8 mouse cellular contexts compared by ENCODE assay signal in genomic region chr3:144242025-144242673, GRCm38 (mm10). TPM values are rescaled to one million over a fixed set of nuclear protein-coding genes. Genes with fewer than 3 reads are reported as not detected.
DNase-seq lines count a peak whose midpoint lies in the region; ATAC-seq and TF ChIP-seq lines count a peak whose summit lies in the region.

No protein-coding gene starts in this region.

- CTCF ChIA-PET in Patski (lab: Charles Lee): interaction anchor here (0.9 to 1.7 kb wide), 4 partner anchors 9 to 34 kb away, joined by 3 to 8 read pairs (median 5); no protein-coding TSS in a partner anchor

- POLR2A ChIA-PET in Patski (lab: Charles Lee): no interaction called here

- no peaks in the 10 kb centered on the region for H3K36me3 ChIP-seq in forebrain, embryonic 15.5 days
- H3K36me3 ChIP-seq in hindbrain, embryonic 14.5 days (replicated peaks; ENCODE audit: control insufficient read depth, insufficient read depth): no peaks in the 10 kb centered on the region

- no peaks in the 10 kb centered on the region for H3K27me3 ChIP-seq in Patski
- H3K27me3 ChIP-seq in forebrain, embryonic 15.5 days: no peaks in the 10 kb centered on the region
- no peaks in the 10 kb centered on the region for H3K27me3 ChIP-seq in hindbrain, embryonic 14.5 days (ENCODE audit: control insufficient read depth, insufficient read depth, low read length)

- DNase-seq in Patski (ENCODE audit: low read depth, low spot score): peak; percentile 37
- DNase-seq in c-Kit-positive CD71-positive TER-119-positive erythroid progenitor cells, embryonic 14.5 days (ENCODE audit: low spot score): peak; percentile 57
- DNase-seq in hindbrain, embryonic 14.5 days (ENCODE audit: low spot score): peak; percentile 92
- peak; percentile 57 for DNase-seq in left cerebral cortex, adult 11 months (ENCODE audit: low spot score)
- DNase-seq in mesoderm, embryonic 11.5 days (ENCODE audit: low read depth, low spot score): peak; percentile 77
- peak; percentile 29 for DNase-seq in skeletal muscle tissue, adult 2 months (ENCODE audit: low read depth, low spot score)
- DNase-seq in yolk sac, embryonic 10.5 days (ENCODE audit: low spot score): peak; percentile 35

- no peak overlapping the region for H3K27ac ChIP-seq in forebrain, embryonic 15.5 days (replicated peaks)
- no peak overlapping the region for H3K27ac ChIP-seq in hindbrain, embryonic 14.5 days

- ATAC-seq in Patski: no peak
- peak; percentile 71 for ATAC-seq in forebrain, embryonic 15.5 days (replicated peaks)
- peak; percentile 55; the same call in 1 of the 2 replicates for ATAC-seq in hindbrain, embryonic 14.5 days (ENCODE audit: low FRiP score)

- 25% methylated on average over 15 of the region's 15 CpGs for WGBS in forebrain, embryonic 15.5 days
- WGBS in hindbrain, embryonic 14.5 days: 30% methylated on average over 15 of the region's 15 CpGs

- in situ Hi-C loops in Patski (cut with MboI; ENCODE audit: low pct_unique_long_range_greater_than_20kb): loop anchor here (10.0 kb wide), 1 partner anchor 997 kb away; no protein-coding TSS in a partner anchor

- TF ChIP-seq CTCF in Patski (IDR thresholded peaks at IDR 0.05): peak; percentile 97

- no peak overlapping the region for H3K4me3 ChIP-seq in forebrain, embryonic 15.5 days
- H3K4me3 ChIP-seq in hindbrain, embryonic 14.5 days (replicated peaks; ENCODE audit: low read length): no peak overlapping the region

- no peak overlapping the region for H3K4me2 ChIP-seq in forebrain, embryonic 15.5 days (replicated peaks)
- H3K4me2 ChIP-seq in hindbrain, embryonic 14.5 days (replicated peaks): no peak overlapping the region

- no peaks in the 10 kb centered on the region for H3K9me3 ChIP-seq in forebrain, embryonic 15.5 days
- H3K9me3 ChIP-seq in hindbrain, embryonic 14.5 days (ENCODE audit: control insufficient read depth, low read length): no peaks in the 10 kb centered on the region

- H3K4me1 ChIP-seq in forebrain, embryonic 15.5 days: no peaks in the 10 kb centered on the region
- no peaks in the 10 kb centered on the region for H3K4me1 ChIP-seq in hindbrain, embryonic 14.5 days (replicated peaks; ENCODE audit: control insufficient read depth, insufficient read depth, low read length)

- H3K9ac ChIP-seq in forebrain, embryonic 15.5 days (replicated peaks): no peak overlapping the region
- H3K9ac ChIP-seq in hindbrain, embryonic 14.5 days: no peak overlapping the region

RNA-seq across cellular contexts. Expression of gene Lmo4, which starts 37.1 kb away (rescaled TPM):
- 219 TPM for polyA plus RNA-seq in Patski (2021)
- 133 and 136 TPM in 2 replicates for polyA plus RNA-seq in forebrain, embryonic 15.5 days (2015; fragmentation: Nextera tagmentation; extraction: Ambion mirVana)
- 108 and 114 TPM in 2 replicates for polyA plus RNA-seq in hindbrain, embryonic 14.5 days (2014; fragmentation: Nextera tagmentation; extraction: Ambion mirVana)

Comparison
In these comparisons a context has a peak if more than half of its experiments do, and no peak if none do; other contexts are left out.
1. DNase-seq: peak in every context shown above with its lines; median percentile 92 in hindbrain, embryonic 14.5 days; 77 in mesoderm, embryonic 11.5 days; 57 in c-Kit-positive CD71-positive TER-119-positive erythroid progenitor cells, embryonic 14.5 days; 57 in left cerebral cortex, adult 11 months; 37 in Patski; 35 in yolk sac, embryonic 10.5 days; 29 in skeletal muscle tissue, adult 2 months.